Mouse (Mus musculus) ovary, adult 18-20 months (tissue): Measurements from ENCODE around the gene Zfp91.
"Not testable (repeated sequence)": the region's sequence is repeated elsewhere in the genome, so short reads cannot be mapped to it uniquely, and the experiment has no call there.

Experiments used
- DNase-seq: peaks from one replicate; pipeline ENCODE4 v3.0.0; 2022; ENCODE audit warnings: low spot score, mixed read lengths

Gene Zfp91

GRCm38 (mm10) chr19:12794056-12795044, 1.6 kb downstream of the Zfp91 start:
- DNase-seq = peak; percentile 87

GRCm38 (mm10) chr19:12792374-12792773, 3.6 kb downstream of the Zfp91 start:
- DNase-seq = no peak

DNA sequence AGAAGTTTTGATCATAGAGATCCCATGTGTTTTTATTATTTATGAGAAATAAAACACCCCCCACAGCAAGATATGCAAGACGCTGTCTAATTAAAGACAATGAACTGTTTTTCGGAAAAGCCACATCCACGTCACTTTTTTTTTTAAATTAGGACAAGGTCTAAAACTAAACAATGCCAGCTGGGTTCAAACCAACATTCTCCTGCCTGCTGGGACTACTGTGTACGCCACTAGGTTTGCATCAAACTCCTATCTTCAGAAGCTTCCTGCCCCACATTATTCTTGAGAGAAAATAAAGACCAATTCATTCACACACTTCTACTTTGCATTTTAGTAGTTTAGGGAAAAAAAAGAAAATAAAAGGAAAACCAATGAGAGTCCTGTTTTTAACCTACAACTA, 8.2 kb downstream of the Zfp91 start:
- DNase-seq = no peak

DNA sequence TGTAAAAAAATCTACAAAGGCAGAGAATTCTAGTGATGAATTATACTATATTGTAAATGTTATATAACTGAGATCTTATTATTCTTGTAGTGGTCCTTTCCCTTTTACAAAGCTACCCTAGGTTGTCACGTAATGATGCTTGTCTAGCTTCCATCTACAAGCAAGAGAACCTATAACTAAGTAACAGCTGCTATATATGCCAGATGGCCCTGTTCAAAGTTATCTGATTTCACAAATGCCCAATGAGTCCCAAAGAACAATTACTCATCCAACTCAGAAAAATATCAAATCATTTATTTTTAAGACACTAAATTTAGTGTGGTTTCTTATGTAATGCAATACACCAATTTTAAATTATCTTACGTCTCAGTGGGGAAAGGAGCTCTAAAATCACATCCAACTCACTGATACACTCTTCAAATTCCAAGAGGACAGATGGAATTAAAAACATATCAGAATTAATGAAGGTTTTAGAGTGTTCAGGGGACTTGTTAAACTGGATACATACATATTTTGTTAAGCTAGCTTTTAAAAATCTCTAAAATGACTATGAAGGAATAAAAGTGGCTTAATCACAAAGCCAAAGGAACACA, 9.0 kb downstream of the Zfp91 start:
- DNase-seq = no peak

GRCm38 (mm10) chr19:12780437-12780836, 15.5 kb downstream of the Zfp91 start:
- DNase-seq = no peak

DNA sequence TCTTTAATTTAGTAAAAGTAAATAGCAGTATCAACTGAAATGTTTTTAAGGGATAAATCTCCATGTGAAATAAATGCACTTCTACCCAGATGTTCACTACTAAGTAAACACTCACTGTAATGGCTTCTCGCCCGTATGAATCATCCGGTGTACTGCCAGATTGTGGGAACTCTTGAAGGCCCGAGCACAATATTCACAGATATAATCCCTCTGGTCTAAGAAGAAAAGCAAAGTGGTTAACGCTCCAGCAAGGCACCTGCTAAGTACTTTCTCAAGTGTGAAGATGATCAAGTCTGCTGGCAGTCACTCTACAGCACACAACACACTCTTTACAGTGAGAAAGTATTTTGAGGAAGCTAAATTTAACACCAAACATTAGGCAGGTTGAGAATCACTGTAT, 25.0 kb downstream of the Zfp91 start:
- DNase-seq = no peak

GRCm38 (mm10) chr19:12765308-12765707, 30.6 kb downstream of the Zfp91 start, which contains the start of gene Cntf:
Cntf (minus strand) TSS chr19:12765632.
- no peak for DNase-seq

GRCm38 (mm10) chr19:12762212-12763130, 33.5 kb downstream of the Zfp91 start:
- no peak for DNase-seq

- DNase-seq = peak; percentile 4
Measured at GRCm38 (mm10) chr19:12759656-12760055, 36.3 kb downstream of the Zfp91 start.

DNA sequence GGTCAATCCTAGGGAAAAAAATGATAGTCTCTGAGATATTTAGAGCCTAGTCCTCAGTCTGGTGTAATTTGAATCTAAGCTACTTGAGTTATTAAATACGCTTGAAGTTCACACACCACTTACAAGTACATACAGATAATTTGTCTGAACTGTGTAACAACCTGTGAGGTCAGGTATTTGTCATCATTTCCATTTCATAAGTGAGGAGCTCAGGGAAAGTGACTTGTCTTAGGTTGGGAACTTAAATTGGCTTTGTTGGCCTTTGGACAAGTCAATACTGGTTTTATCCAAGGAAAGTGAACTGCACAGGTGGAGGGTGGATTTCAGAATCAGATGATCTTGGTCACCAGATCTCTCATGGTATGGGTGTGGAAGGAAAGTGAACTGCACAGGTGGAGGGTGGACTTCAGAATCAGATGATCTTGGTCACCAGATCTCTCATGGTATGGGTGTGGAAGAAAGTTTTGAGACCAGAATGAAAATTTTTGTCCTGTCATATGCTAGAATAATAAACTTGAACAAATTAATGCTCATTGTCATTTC, 36.9 kb downstream of the Zfp91 start:
- no peak for DNase-seq

DNA sequence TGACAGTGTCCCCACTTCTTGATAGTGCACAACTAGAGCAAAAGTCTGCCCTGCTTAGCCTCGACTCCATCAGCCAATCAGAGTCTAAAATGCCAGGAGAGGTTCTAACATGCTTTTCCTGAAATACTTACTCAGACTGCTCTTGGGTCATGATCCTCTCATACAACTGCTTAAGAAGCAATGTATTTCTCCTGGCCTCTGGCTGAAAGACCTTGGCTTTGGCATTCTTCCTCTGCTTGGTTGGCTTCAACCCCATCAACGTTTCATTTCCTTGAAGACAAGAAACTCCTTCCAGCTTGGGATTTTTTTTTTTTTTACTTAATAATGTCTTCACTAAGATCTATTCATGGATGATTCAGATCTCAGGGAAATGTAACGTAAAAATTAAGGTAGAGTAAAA, 39.6 kb downstream of the Zfp91 start:
- no peak for DNase-seq

DNA sequence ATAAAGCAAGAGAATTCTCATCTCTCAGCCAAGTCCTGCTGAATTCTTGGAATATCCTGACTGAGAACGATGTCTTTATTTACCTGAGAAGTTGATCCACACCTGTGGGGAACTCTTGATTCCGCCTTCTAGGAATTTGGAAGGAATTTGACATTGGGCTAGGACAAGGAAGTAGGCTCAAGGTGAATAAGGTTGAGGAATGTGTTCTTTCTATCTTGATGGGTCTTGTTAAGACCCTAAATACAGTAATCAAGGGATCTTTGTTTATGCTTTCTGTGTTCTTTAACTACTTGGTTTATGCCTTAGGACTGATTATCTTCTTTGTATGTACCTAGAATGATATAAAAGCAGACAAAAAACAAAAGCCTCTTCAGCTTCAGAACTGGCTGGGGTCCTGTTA, 64.0 kb downstream of the Zfp91 start:
- no peak for DNase-seq

GRCm38 (mm10) chr19:12731036-12731435, 64.9 kb downstream of the Zfp91 start:
- no peak for DNase-seq

GRCm38 (mm10) chr19:12725851-12726250, 70.1 kb downstream of the Zfp91 start:
- DNase-seq = no peak

GRCm38 (mm10) chr19:12722308-12722707, 73.6 kb downstream of the Zfp91 start:
- DNase-seq = peak; percentile 13

- DNase-seq = not testable (repeated sequence)
Measured at GRCm38 (mm10) chr19:12721596-12721995, 74.3 kb downstream of the Zfp91 start.

DNA sequence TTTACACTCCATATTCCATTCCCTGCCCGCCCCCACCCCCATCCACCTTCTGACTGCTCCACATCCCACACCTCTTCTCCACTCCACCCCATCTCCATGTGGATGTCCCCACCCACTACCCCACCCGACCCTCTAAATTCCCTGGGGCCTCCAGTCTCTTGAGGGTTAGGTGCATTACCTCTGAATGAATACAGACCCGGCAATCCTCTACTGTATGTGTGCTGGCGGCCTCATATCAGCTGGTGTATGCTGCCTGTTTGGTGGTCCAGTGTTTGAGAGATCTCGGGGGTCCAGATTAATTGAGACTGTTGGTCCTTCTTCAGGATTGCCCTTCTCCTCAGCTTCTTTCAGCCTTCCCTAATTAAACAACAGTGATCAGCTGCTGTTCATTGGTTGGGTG, 75.0 kb downstream of the Zfp91 start:
- DNase-seq = not testable (repeated sequence)

DNA sequence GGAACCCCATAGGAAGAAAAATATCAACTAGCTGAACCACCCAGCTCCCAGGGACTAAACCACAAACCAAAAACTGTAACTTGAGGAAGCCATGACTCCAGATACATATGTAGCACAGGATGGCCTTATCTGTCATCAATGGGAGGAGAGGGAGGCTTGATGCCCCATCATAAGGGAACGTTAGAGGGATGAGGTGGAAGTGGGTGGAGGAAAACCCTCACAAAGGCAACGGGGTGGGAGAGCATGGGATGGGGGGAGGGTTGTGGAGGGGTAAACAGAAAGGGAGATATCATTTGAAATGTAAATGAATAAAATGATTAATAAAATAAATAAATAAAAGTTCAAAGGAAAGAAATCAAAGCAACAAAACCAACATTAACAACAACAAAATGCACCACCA, 75.5 kb downstream of the Zfp91 start:
- DNase-seq = no peak

- no peak for DNase-seq
Measured at GRCm38 (mm10) chr19:12719189-12719588, 76.7 kb downstream of the Zfp91 start.
